Comparison of ENCODE assay signal across 21 mouse cellular contexts in genomic region chr2:78722739-78723138, GRCm38 (mm10).
A peak's percentile ranks its signal among the peaks of the same experiment; 100 is the strongest.
DNase-seq lines count a peak whose midpoint lies in the region; ATAC-seq and TF ChIP-seq lines count a peak whose summit lies in the region.
"Had no signal": no experiment of that assay in that cellular context is flagged by ENCODE, and none has a peak within 500 bp of the region (broad histone marks: within the 10 kb centered on the region; RNA-seq: fewer than 3 reads in every experiment).

No protein-coding gene starts in this region.

- peaks cover 10% of the 10 kb centered on the region for H3K4me1 ChIP-seq in lung, embryonic 15.5 days
- H3K4me1 ChIP-seq: embryonic facial prominence, embryonic 13.5 days; forebrain, embryonic 12.5 days; hindbrain, embryonic 12.5 days had no signal

- H3K9me3 ChIP-seq in lung, embryonic 15.5 days, result no peaks in the 10 kb centered on the region
- H3K9me3 ChIP-seq: embryonic facial prominence, embryonic 13.5 days; forebrain, embryonic 12.5 days; heart, embryonic 10.5 days; hindbrain, embryonic 12.5 days had no signal

- WGBS in lung, embryonic 15.5 days, result 39% methylated on average over 6 of the region's 6 CpGs

- no peak overlapping the region for H3K9ac ChIP-seq in lung, embryonic 15.5 days
- H3K9ac ChIP-seq: embryonic facial prominence, embryonic 13.5 days; forebrain, embryonic 12.5 days; hindbrain, embryonic 12.5 days had no signal

- no peaks in the 10 kb centered on the region for H3K27me3 ChIP-seq in lung, embryonic 15.5 days
- H3K27me3 ChIP-seq: CH12.LX; embryonic facial prominence, embryonic 13.5 days; forebrain, embryonic 12.5 days; hindbrain, embryonic 12.5 days; Patski had no signal

- peak; percentile 19 for DNase-seq in left cerebral cortex, adult 11 months (ENCODE audit: low spot score)
- no peak for DNase-seq in left cerebral cortex, adult 2 months (ENCODE audit: extremely low spot score in 1 of 2, low spot score in 2 of 2)
- DNase-seq in lung, adult 18-20 months, result no peak
- DNase-seq in brain, adult 2 months (ENCODE audit: low read depth, low spot score), result peak; percentile 53
- DNase-seq in telencephalon, adult 2 months (ENCODE audit: low read depth, low spot score), result peak; percentile 50
- DNase-seq: adrenal gland, postnatal 14 days; cerebellum, adult 18-20 months; cerebellum, adult 9-11 months; cerebellum, postnatal 36 days; gastrocnemius, postnatal 10 days; heart, adult 18-20 months; heart, postnatal 10 days; heart, postnatal 4 days had no signal

- TF ChIP-seq CTCF in left cerebral cortex, adult 2 months (IDR thresholded peaks at IDR 0.05), result no peak

- ATAC-seq in lung, embryonic 15.5 days (ENCODE audit: borderline replicate concordance, extremely low read depth, low FRiP score, low TSS enrichment), result peak; percentile 42; the same call in 1 of the 2 replicates
- ATAC-seq: activated CD4-positive, CD25-positive, alpha-beta regulatory T cell, adult 4 months; Patski had no signal

- intact Hi-C loops in left cerebral cortex, adult 2 months (cut with DNase I), result loop anchor here (1.0 to 5.0 kb wide), 3 partner anchors 67 to 204 kb away; partner anchors contain the start of gene Ube2e3

- H3K4me2 ChIP-seq in lung, embryonic 15.5 days, result no peak overlapping the region
- H3K4me2 ChIP-seq: embryonic facial prominence, embryonic 13.5 days; forebrain, embryonic 12.5 days; hindbrain, embryonic 12.5 days had no signal

- H3K27ac ChIP-seq in left cerebral cortex, adult 2 months, result no peak overlapping the region
- 0 out of 2 replicates have a peak overlapping the region, but pooled peaks have one; percentile 37 for H3K27ac ChIP-seq in lung, embryonic 15.5 days
- H3K27ac ChIP-seq: embryonic facial prominence, embryonic 13.5 days; forebrain, embryonic 12.5 days; heart, embryonic 10.5 days; hindbrain, embryonic 12.5 days had no signal

- no peak overlapping the region for H3K4me3 ChIP-seq in left cerebral cortex, adult 2 months
- H3K4me3 ChIP-seq in lung, embryonic 15.5 days, result no peak overlapping the region
- H3K4me3 ChIP-seq: embryonic facial prominence, embryonic 13.5 days; forebrain, embryonic 12.5 days; heart, embryonic 10.5 days; hindbrain, embryonic 12.5 days had no signal

- H3K36me3 ChIP-seq in lung, embryonic 15.5 days, result no peaks in the 10 kb centered on the region
- H3K36me3 ChIP-seq: embryonic facial prominence, embryonic 13.5 days; forebrain, embryonic 12.5 days; heart, embryonic 10.5 days; hindbrain, embryonic 12.5 days had no signal

Comparison
In these comparisons a context has a peak if more than half of its experiments do, and no peak if none do; other contexts are left out.
1. DNase-seq: peak in left cerebral cortex, adult 11 months (single experiment), brain, adult 2 months (single experiment) and telencephalon, adult 2 months (single experiment); none in left cerebral cortex, adult 2 months (0 of 2) and lung, adult 18-20 months (0 of 2).